Mouse (Mus musculus) T-helper 2 cell (primary cell): ENCODE measurements at regions not wholly inside any gene's neighbourhood (a gene's known extent, or its start where the extent isn't known, plus 50 kb on each side); places are given as distances from the start of the nearest gene placed in this dataset.
"Not testable (repeated sequence)": the region's sequence is repeated elsewhere in the genome, so short reads cannot be mapped to it uniquely, and the experiment has no call there.

Experiments
- in situ Hi-C: fragments of 300-600 bp; cut with MboI, MseI; formaldehyde crosslinking; loops from one replicate; pipeline ENCODE4 v1.15.1; 2025; ENCODE audit warnings: high pct_unique_total_duplicates

DNA sequence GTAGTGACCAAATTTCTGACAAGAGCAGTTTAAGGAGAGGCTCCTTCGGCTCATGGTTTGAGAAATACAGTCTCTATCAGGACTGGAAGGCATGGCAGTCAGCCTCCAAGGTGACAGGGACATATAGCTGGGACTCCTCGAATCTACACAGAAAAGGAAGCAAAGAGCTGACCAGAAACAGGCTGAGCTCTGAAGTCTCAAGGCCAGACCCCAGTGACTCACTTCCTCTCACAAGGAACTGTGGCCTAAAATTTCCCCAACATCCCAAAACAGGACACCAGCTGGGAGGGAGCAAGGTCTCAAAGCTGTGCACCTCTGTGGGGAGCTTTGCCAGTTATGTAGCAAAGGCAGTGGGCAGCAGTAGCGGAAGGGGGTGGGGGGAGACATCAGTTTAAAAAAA is 110.7 kb downstream of the Sox4 start:
- in situ Hi-C loops = no loop called here

DNA sequence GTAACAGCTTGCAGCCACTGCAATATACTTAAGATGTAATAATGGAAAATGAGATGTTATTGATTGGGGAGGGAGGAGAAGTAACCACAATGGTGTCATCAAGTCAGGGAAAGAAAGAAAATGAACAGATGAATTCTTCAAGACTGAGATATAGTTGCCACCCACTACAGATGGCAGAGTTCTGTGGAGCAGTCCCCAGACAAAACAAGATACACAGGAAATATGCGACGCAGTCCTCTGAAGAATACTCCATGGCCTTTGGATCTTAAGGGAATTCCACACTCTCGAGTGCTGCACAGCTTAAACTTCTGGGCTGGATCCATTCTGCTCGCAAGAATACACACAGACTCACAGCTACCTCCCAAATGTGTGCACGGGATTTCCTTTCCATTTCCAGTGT is 113.4 kb downstream of the Sox4 start:
- in situ Hi-C loops = no loop called here

DNA sequence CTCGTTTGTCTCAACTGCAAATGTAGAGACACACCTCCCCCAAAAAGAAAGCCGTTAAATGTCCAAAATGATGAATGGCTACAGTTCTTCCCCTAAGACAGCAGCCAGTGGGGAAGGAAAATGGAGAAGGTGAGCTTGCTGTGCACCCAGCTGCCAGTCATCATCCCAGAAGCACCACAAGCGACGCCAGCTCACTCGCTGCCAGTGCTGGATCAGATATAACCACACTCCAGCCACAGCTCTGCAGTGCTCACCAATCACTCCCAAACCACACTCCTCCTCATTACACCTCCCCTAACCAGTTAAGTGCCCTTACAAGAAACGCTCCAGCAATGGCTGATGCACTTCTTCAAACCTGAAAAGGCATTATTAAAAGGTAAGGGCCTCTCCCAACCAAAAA is 114.4 kb downstream of the Sox4 start:
- in situ Hi-C loops = no loop called here

DNA sequence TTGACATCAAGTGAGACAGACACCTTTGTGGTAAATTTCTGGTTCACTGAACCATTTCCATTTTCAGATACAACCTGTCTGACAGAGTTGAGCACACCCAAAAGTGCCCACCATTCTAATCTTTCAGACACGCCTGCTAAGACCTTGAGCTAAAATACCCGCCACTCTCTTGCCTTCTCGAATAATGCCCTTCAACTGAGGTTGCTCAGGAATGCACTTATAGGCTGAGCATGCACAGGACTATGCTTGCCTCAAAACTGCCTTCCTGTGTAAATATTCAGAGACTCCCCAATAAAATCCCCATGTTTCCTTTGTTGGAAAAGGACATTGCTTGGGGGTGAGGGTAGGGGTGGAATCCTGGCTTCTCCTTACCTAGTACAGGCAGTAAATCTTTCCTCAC is 115.3 kb downstream of the Sox4 start:
- in situ Hi-C loops = no loop called here

DNA sequence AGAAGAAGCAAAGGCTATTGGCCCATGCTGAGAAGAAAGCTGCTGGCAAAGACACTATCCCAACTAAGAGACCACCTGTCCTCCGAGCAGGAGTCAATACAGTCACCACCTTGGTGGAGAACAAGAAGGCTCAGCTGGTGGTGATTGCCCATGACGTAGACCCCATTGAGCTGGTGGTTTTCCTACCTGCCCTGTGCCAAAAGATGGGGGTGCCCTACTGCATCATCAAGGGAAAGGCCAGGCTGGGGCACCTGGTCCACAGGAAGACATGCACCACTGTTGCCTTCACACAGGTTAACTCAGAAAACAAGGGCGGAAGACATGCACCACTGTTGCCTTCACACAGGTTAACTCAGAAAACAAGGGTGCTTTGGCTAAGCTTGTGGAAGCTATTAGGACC is 116.3 kb downstream of the Sox4 start:
- in situ Hi-C loops = not testable (repeated sequence)

DNA sequence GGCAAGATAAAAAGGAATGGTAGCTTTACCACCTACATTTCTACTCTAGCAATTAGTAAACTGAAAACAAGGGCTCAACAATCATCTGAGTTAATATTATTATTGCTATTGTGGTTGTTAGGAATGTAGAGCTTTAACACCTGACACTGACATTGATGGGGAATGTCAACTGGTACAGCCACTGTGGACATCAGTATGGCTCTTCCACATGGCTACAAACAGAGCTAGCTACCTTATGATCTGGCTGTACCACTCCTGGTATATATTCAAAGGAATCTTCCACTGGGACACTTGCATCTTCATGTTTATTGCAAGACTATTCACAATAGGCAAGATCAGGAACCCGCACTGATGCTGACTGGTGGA is 119.8 kb downstream of the Sox4 start:
- in situ Hi-C loops = no loop called here

DNA sequence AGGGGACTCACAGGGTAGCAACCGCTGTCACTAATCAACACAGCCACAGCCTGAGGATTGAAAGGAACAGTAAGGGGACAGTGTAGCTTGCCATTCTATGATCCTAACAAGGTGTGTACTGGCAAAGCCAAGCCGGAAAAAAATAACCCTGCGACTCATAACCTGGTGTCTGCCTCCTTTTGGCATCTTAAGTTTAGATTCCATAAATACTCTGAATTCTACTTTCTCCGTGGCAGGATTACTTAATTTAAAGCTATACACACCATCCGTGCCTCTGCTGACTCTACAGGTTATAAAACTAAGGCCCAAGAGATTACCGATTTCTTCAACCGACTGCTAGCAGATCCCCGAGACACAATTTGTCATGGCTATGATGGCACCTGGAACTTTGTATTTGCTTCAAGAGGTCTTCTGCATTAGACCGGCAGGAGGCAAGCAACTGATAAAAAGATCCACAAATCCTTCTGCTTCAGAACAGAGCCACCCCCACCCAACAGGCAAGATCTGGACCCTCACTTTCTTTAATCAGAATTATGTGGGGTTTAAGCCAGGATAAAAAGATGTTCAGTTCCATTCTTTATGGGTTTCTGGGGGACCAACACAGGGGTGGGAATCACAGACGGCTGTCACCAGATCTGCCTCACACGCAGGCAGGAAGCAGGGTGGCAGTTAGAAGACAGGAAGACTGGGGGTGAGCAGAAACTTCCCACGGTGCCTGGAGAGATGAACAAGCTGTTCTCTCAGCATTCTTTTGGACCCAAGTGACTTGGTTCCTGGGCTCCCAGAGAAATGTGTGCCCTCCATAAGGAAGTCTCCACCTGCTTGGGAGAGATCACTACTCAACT is 120.4 kb downstream of the Sox4 start:
- in situ Hi-C loops = no loop called here

DNA sequence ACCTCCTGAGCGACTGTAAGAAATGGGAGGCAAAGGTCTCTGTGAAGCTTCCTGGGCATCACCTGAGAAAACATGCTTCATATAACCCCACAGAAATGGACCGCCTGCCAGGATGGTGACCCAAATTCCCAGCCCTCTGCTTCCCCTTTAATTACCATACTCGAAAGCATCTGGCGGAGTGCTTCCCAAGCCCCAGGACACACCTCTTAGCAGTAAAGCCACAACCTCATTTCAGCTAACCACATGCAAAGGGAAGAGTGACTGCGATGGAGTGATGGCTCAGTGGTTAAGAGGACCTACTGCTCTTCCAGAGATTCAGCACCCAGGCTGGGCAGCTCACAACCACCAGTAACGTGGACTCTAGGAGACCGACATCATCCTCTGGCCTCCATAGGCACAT is 127.2 kb downstream of the Sox4 start:
- in situ Hi-C loops = no loop called here

DNA sequence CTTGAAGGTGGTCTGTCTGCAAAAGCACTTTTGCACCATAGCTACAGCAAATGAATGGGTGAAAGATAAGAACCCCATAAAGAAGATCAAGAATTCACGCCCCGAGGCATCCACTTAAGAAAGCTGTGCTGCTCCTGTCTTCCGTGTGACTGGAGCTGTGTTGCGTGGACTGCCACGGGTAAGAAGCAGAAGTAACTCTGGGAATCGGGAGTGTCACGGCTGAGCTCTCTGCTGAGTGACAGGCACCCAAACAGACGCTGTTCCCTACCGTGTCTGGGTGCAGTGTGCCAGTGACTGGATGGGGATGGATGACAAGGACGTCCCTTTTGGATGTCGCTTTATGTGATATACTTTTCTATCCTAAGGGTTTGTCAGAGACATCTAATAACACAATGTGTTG is 129.5 kb downstream of the Sox4 start:
- in situ Hi-C loops = no loop called here

DNA sequence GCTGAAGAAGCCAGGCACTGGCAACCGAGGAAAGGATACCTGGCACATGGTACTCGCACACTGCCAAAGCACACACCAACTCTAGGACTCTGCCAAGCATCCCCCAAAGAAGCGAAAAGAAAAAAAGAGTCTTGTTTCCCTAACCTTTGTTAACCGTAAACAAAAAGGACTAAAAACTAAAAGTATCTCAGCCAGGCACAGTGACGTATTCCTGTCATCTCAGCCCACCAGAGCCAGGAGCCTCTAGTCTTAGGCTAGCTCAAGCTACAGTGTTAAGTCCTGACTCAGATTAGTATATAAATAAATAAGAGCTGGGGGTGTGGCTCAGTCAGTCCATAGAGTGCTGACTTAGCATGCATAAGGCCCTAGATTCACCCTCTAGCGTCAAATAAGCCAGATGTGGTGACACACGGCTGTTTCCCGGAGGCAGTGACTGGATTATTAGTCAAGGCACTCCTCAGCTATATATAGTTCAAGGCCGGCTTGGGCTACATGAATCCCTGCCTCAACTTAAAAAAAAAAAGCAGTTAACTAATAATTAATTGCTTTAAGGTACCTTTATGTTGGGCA is 130.1 kb downstream of the Sox4 start:
- in situ Hi-C loops = no loop called here

DNA sequence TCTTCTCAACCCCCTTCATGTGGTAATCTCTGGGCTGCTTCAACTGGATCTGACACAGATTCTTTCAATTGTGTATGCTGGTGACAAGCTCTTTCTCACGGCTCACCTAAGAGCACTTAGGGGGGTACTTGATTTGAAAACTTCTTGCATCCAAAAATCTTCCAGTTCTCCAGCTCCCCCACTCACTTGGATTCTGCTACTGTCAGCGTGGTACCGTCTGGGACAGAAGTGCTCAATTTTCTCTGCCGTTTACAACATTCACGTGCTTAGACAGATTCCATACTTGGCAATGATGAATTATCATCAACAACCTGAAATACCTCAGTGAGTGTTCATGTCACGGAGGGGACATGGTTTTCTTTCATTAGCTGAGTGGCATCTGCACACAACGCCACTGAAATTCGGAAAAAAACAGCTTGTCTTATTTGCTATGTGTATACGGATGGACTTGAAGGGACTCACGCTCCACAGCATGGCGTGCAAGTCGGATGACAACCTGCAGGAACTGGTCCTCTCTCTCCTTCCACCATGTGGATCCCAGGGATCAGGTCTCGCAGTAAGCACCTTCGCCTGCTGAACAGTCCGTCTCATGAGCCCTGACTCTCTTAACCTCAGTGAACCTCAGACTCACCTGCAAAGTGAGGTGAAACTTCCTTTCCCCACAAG is 132.5 kb downstream of the Sox4 start:
- in situ Hi-C loops = no loop called here

DNA sequence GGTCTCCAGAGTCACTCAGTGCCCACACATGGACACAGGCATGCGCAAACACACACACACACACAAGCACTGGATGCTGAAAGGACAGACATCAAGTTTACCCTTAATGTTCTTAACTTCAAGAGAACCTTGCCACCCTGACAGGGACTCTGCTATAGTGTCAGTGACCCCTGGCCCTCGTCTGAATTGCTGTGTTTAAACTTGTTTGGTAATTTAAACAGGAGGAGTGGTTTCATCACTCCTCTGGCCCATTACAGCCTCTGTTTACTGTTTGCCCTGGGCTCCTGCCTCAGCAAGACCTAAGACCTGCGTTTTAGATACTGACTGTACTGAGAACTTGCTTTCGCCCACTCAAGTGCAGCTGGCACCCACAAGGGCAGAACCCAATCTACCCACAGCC is 139.4 kb downstream of the Sox4 start:
- in situ Hi-C loops = no loop called here

DNA sequence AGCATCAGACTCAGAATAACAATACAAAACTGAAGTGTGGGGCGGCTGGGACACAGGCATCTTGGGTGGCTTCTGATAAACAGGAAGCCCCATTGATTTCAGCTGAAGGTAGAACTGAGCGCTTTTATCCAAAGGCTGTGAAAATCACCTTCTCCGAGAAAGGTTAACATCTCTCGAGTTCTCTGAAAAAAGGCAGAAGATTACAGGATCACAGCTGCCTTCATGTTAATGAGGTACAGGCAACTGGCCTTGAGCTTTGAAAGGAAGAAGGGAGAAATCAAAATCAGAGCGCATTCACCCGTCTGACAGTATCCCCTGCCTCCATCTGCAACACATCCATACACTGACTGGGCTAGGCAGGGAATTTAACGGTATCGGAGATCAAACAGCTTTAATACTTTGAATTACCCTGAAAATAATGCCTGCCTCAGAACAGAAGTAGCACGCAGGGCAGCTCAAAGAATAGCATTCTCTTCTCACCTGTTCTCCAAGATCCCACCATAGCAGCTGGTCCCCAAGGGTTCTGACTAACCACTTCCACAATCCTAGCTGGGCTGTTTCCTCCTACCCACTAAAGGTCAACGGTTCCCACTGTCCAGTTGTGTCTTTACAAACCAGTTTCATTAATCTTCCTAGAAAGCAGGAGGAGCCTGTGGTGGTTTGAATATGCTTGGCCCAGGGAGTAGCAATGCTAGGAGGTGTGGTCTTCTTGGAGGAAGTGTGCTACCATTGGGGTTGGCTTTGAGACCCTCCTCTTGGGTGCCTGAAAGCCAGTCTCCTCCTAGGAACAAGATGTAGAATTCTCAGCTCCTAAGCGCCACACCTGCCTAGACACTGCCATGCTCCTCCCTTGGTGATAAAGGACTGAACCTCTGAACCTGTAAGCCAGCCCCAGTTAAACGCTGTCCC is 141.6 kb downstream of the Sox4 start:
- in situ Hi-C loops = no loop called here

DNA sequence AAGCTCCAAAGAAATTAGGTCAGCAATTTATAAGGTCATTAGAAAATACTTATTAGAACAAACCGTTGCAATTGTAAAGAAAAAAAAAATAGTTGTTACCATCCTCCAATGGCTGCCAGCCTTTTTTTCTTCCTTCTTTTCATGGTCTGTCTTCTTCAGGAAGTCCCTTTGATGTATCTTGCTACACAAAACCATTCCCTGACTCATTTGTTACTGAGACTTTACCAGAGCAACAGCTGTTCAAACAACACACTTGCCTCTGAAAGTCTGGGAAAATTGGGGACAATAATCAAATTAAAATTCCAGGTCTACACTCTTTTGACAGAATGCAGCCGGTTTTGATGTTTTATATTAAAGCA is 142.5 kb downstream of the Sox4 start:
- in situ Hi-C loops = no loop called here

DNA sequence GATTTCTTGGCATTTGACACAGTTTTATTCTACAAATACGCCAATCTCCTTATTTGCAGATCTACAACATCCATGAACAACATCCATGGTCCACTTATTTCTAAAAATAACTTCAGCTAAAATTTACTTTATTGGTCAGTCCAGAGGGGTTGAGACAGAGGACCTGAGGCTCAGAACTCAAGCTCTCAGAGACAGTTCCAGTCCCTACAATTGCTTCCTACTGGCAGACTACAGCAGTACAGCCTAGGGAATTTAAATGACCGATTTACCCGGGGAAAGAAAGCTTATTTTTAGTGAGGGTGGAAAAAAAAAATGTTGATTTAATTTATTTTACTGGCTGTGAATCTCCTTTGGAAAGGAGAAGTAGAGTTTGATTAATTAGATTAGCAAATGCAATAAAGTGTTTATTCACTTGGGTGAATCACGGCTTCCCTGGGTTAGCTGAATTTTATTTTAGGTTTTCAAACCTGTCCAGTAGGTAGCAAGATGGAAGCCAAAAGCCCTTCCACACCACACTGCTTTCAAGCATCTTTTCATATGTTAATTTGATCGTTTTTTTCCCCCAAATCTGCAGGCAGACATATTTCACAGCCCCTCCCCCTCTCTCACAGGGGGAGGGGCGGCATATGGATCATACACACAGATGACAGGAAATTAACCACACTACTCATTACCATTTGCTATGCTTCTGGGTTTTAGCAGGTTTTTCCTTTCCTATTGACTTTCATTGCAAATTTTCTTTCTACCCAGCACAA is 143.0 kb downstream of the Sox4 start:
- in situ Hi-C loops = no loop called here

DNA sequence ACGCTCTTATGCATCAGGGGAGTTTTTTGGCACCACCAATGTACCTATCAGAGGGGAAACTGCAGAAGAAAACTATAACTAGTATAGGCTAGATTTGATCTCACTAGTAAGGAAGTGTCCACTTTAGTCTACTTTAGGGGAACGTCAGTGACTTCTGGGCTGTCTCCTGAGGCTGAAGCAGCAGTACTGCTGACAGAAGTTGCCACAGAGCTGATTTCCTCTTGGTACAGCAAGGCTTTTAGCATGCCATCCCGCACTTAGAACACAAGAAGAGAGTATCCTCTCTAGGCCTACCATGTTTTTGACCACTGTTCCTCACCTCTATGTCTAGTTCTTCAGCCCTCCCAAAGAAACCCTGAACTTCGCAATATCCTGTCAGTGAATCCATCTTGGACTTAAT is 148.2 kb downstream of the Sox4 start:
- in situ Hi-C loops = loop anchor here (5.0 kb wide), 1 partner anchor 72 kb away; no protein-coding TSS in a partner anchor

DNA sequence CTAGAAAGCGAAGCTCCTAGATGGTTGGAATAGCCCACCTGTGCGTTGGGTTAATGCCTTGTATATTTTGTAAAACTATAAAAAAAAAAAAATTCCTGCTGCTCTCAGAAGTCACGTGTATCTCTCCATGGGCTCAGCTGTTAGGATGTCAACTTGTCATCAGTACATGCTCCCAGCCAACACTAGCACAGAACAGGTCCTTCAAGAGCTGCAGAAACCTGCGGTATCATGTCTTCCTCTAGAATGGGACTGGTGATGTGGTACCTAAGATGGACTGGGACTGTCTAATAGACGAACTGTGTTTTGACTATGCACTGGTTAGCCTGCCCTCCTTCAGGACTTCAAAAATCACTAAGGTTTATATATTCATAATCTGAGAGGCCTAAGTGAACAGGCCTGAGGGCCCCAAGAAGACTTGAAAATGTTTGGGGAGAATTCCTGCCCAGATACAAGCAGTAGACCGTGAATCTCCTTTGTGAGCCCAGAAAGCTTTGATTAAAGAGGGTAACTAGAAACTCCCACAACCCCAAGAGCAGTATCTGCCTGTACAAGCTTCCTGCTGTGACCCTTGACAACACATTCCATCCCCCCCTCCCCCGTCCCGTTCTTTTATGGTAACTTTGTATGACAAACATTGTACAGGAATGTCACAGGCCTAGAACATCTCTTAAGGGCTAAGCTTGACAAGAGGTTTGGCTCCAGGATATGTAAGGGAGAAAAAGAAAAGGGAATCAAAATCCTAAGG is 152.1 kb downstream of the Sox4 start:
- in situ Hi-C loops = no loop called here

DNA sequence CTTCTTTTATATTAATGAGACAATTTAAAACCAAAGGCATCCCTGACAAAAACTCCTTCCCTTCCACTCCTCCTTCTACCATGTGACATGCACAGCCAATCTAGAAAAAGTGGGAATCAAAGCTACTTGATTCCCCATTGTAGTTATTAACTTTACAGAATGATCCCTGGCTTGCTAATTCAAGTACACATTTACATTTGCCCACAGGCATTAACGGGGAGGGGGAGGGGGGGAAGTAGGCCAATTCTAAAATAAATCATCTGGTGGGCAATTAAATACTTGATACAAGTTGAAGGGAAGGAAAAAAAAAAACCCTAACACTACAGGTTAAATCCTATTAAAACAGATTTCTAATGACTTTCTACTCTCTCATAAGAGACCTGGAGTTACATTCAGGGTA is 152.8 kb downstream of the Sox4 start:
- in situ Hi-C loops = no loop called here

DNA sequence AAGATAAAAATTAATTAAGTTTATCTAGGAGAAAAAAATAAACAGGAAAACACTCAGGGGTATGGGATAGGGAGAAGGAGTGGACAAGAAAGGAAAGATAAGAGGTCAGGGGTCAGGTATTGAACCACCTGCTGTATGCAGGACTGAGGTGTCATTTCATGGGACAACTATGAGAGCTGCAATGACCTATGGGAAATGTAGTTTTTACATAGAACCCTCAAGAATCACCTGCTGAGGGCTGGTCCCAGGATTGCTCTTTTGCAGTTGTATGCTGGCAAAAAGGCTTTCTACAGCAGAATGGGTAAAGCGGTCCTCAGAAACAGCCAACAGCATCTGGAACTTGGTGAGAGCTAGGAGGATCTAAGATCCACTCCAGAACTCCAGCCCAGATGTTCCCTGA is 154.0 kb downstream of the Sox4 start:
- in situ Hi-C loops = no loop called here

DNA sequence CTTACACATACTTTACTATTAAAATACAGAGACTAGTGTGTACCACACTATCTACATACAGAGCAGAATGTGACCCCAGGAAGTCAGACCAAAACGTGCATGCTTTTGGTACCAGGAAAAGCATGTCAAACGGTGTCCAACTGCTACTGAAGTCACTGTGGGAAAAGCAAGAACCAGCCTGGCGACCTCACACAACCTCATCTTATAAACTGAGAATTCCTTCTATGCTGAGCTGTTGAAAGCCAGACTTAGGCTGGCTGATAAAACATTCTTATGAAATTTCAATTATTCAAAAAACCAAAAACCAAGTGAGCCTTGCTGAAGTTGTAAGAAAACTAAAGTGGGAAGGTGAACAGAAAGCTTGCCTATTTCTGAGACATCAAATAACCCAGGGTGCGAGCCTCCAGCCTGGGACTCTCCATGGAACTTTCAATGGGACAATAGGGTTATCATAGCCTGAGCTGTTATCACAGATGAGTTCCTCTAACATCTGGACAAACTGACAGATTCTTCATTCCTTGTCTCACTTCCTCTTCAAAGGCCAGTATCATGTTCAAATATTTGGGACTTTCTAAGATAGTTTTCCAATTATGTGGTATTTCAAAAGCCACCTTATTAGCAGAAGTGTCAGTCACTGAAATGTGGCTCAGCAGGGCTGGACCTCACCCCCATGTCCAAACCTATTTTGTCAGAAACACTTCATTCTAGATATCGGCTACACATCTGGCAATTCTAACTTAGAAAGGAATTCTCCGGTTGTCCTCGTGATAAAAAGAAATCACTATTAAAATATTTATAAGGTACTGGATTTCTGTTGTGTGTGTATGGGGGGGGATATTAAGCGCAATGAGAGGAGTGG is 155.7 kb downstream of the Sox4 start:
- in situ Hi-C loops = no loop called here
